Mouse (Mus musculus): ENCODE measurements at regions not wholly inside any gene's neighbourhood (a gene's known extent, or its start where the extent isn't known, plus 50 kb on each side); places are given as distances from the start of the nearest gene placed in this dataset.
"Not testable (repeated sequence)": the region's sequence is repeated elsewhere in the genome, so short reads cannot be mapped to it uniquely, and the experiment has no call there.

GRCm38 (mm10) chr2:171985813-171986572, 57.3 kb downstream of the Cbln4 start:
- no peak for DNase-seq (ENCODE audit: low spot score)

- DNase-seq (ENCODE audit: low spot score), result no peak
These were observed 73.9 kb downstream of the Cbln4 start for GRCm38 (mm10) chr2:171969311-171969905.

- no peak for DNase-seq (ENCODE audit: low spot score)
These were observed 96.6 kb downstream of the Cbln4 start for GRCm38 (mm10) chr2:171946569-171947250.

GRCm38 (mm10) chr2:171942671-171943070, 100.6 kb downstream of the Cbln4 start:
- DNase-seq (ENCODE audit: low spot score), result no peak

GRCm38 (mm10) chr2:171935646-171936325, 107.5 kb downstream of the Cbln4 start:
- DNase-seq (ENCODE audit: low spot score), result no peak

- DNase-seq (ENCODE audit: low spot score), result peak; percentile 7
These were observed 122.3 kb downstream of the Cbln4 start for GRCm38 (mm10) chr2:171920960-171921359.

- no peak for DNase-seq (ENCODE audit: low spot score)
These were observed 156.0 kb downstream of the Cbln4 start for GRCm38 (mm10) chr2:171887306-171887705.

GRCm38 (mm10) chr2:171879238-171879960, 163.9 kb downstream of the Cbln4 start:
- DNase-seq (ENCODE audit: low spot score), result not testable (repeated sequence)

GRCm38 (mm10) chr2:171867550-171867949, 175.7 kb downstream of the Cbln4 start:
- no peak for DNase-seq (ENCODE audit: low spot score)

GRCm38 (mm10) chr2:171864376-171864965, 178.8 kb downstream of the Cbln4 start:
- DNase-seq (ENCODE audit: low spot score), result no peak

- no peak for DNase-seq (ENCODE audit: low spot score)
These were observed 180.6 kb downstream of the Cbln4 start for GRCm38 (mm10) chr2:171862626-171863025.

- no peak for DNase-seq (ENCODE audit: low spot score)
These were observed 184.4 kb downstream of the Cbln4 start for GRCm38 (mm10) chr2:171858894-171859293.

- no peak for DNase-seq (ENCODE audit: low spot score)
These were observed 186.8 kb downstream of the Cbln4 start for GRCm38 (mm10) chr2:171856491-171856890.

- DNase-seq (ENCODE audit: low spot score), result no peak
These were observed 196.3 kb downstream of the Cbln4 start for GRCm38 (mm10) chr2:171846826-171847492.

GRCm38 (mm10) chr2:171840058-171840713, 203.1 kb downstream of the Cbln4 start:
- DNase-seq (ENCODE audit: low spot score), result no peak

- DNase-seq (ENCODE audit: low spot score), result no peak
These were observed 221.1 kb downstream of the Cbln4 start for GRCm38 (mm10) chr2:171822156-171822555.

- no peak for DNase-seq (ENCODE audit: low spot score)
These were observed 224.8 kb downstream of the Cbln4 start for GRCm38 (mm10) chr2:171818504-171818903.

GRCm38 (mm10) chr2:171816685-171817419, 226.4 kb downstream of the Cbln4 start:
- DNase-seq (ENCODE audit: low spot score), result no peak

- DNase-seq (ENCODE audit: low spot score), result no peak
These were observed 230.6 kb downstream of the Cbln4 start for GRCm38 (mm10) chr2:171812701-171813100.

GRCm38 (mm10) chr2:171805376-171805775, 237.9 kb downstream of the Cbln4 start:
- no peak for DNase-seq (ENCODE audit: low spot score)
